Mouse (Mus musculus): Measurements from ENCODE around the gene Zdhhc21. TPM values are rescaled to one million over a fixed set of nuclear protein-coding genes. Genes with fewer than 3 reads are reported as not detected.

Gene Zdhhc21
- total and polyA plus RNA-seq, 2 experiments from 2014 or later = 14.8 to 50.3 TPM

- H3K4me3 ChIP-seq (ENCODE audit: low read depth, low read length) = no peak overlapping the region
- H3K27me3 ChIP-seq (ENCODE audit: insufficient read depth, low read length) = no peaks in the 10 kb centered on the region
- no peaks in the 10 kb centered on the region for H3K36me3 ChIP-seq (ENCODE audit: insufficient read depth, low read length)
- DNase-seq (ENCODE audit: low spot score) (no peak), ATAC-seq (ENCODE audit: low FRiP score) (no peak)
- H3K4me2 ChIP-seq (ENCODE audit: low read depth, low read length, poor library complexity, severe bottlenecking) = no peak overlapping the region
- H3K27ac ChIP-seq (ENCODE audit: low read depth, low read length) = no peak overlapping the region
- H3K9me3 ChIP-seq (ENCODE audit: low read length) = no peaks in the 10 kb centered on the region
- TF ChIP-seq CTCF (IDR thresholded peaks at IDR 0.05) = no peak
- no peaks in the 10 kb centered on the region for H3K4me1 ChIP-seq (ENCODE audit: insufficient read depth, low read length)
- H3K9ac ChIP-seq (replicated peaks; ENCODE audit: low read length, poor library complexity, severe bottlenecking) = no peak overlapping the region
- WGBS = 75% methylated on average over 5 of the region's 5 CpGs
These were observed 66.7 kb downstream of the Zdhhc21 start for GRCm38 (mm10) chr4:82792906-82793580.

- H3K36me3 ChIP-seq (ENCODE audit: insufficient read depth, low read length) = no peaks in the 10 kb centered on the region
- ATAC-seq (ENCODE audit: low FRiP score) (no peak), DNase-seq (ENCODE audit: low spot score) (peak; percentile 40)
- no peak for TF ChIP-seq CTCF (IDR thresholded peaks at IDR 0.05)
- no peak overlapping the region for H3K9ac ChIP-seq (replicated peaks; ENCODE audit: low read length, poor library complexity, severe bottlenecking)
- no peaks in the 10 kb centered on the region for H3K27me3 ChIP-seq (ENCODE audit: insufficient read depth, low read length)
- no peak overlapping the region for H3K4me3 ChIP-seq (ENCODE audit: low read depth, low read length)
- H3K4me2 ChIP-seq (ENCODE audit: low read depth, low read length, poor library complexity, severe bottlenecking) = no peak overlapping the region
- no peak overlapping the region for H3K27ac ChIP-seq (ENCODE audit: low read depth, low read length)
- H3K9me3 ChIP-seq (ENCODE audit: low read length) = no peaks in the 10 kb centered on the region
- no peaks in the 10 kb centered on the region for H3K4me1 ChIP-seq (ENCODE audit: insufficient read depth, low read length)
- 73% methylated on average over 11 of the region's 11 CpGs for WGBS
These were observed 94.1 kb downstream of the Zdhhc21 start for GRCm38 (mm10) chr4:82765513-82766216.

- Histone ChIP-seq H3K9ac (replicated peaks; ENCODE audit: low read length, poor library complexity, severe bottlenecking) (no peak overlapping the region), H3K4me1 (ENCODE audit: insufficient read depth, low read length) (no peaks in the 10 kb centered on the region), H3K4me2 (ENCODE audit: low read depth, low read length, poor library complexity, severe bottlenecking) (no peak overlapping the region), H3K27ac (ENCODE audit: low read depth, low read length) (no peak overlapping the region), H3K27me3 (ENCODE audit: insufficient read depth, low read length) (no peaks in the 10 kb centered on the region), H3K9me3 (ENCODE audit: low read length) (no peaks in the 10 kb centered on the region), H3K36me3 (ENCODE audit: insufficient read depth, low read length) (no peaks in the 10 kb centered on the region), H3K4me3 (ENCODE audit: low read depth, low read length) (no peak overlapping the region)
- 40% methylated on average over 5 of the region's 5 CpGs for WGBS
- no peak for ATAC-seq (ENCODE audit: low FRiP score)
- TF ChIP-seq CTCF (IDR thresholded peaks at IDR 0.05) = no peak
- no peak for DNase-seq (ENCODE audit: low spot score)
These were observed 96.2 kb downstream of the Zdhhc21 start for GRCm38 (mm10) chr4:82763586-82763985.

GRCm38 (mm10) chr4:82762430-82763119, 97.2 kb downstream of the Zdhhc21 start:
- DNase-seq (ENCODE audit: low spot score) (peak; percentile 59), ATAC-seq (ENCODE audit: low FRiP score) (no peak)
- H3K4me1 ChIP-seq (ENCODE audit: insufficient read depth, low read length) = no peaks in the 10 kb centered on the region
- no peaks in the 10 kb centered on the region for H3K27me3 ChIP-seq (ENCODE audit: insufficient read depth, low read length)
- no peak overlapping the region for H3K9ac ChIP-seq (replicated peaks; ENCODE audit: low read length, poor library complexity, severe bottlenecking)
- H3K9me3 ChIP-seq (ENCODE audit: low read length) = no peaks in the 10 kb centered on the region
- H3K4me2 ChIP-seq (ENCODE audit: low read depth, low read length, poor library complexity, severe bottlenecking) = 0 out of 2 replicates have a peak overlapping the region, but pooled peaks have one; percentile 9
- H3K27ac ChIP-seq (ENCODE audit: low read depth, low read length) = no peak overlapping the region
- no peaks in the 10 kb centered on the region for H3K36me3 ChIP-seq (ENCODE audit: insufficient read depth, low read length)
- no peak for TF ChIP-seq CTCF (IDR thresholded peaks at IDR 0.05)
- H3K4me3 ChIP-seq (ENCODE audit: low read depth, low read length) = no peak overlapping the region
- WGBS = 6% methylated on average over 10 of the region's 10 CpGs

GRCm38 (mm10) chr4:82756295-82756626, 103.5 kb downstream of the Zdhhc21 start:
- ATAC-seq (ENCODE audit: low FRiP score) = no peak
- H3K4me1 ChIP-seq (ENCODE audit: insufficient read depth, low read length) = no peaks in the 10 kb centered on the region
- no peak overlapping the region for H3K27ac ChIP-seq (ENCODE audit: low read depth, low read length)
- H3K9me3 ChIP-seq (ENCODE audit: low read length) = no peaks in the 10 kb centered on the region
- no peak overlapping the region for H3K4me3 ChIP-seq (ENCODE audit: low read depth, low read length)
- no peak for DNase-seq (ENCODE audit: low spot score)
- no peak overlapping the region for H3K9ac ChIP-seq (replicated peaks; ENCODE audit: low read length, poor library complexity, severe bottlenecking)
- H3K36me3 ChIP-seq (ENCODE audit: insufficient read depth, low read length) = no peaks in the 10 kb centered on the region
- H3K27me3 ChIP-seq (ENCODE audit: insufficient read depth, low read length) = no peaks in the 10 kb centered on the region
- 15% methylated on average over 3 of the region's 3 CpGs for WGBS
- H3K4me2 ChIP-seq (ENCODE audit: low read depth, low read length, poor library complexity, severe bottlenecking) = no peak overlapping the region
- no peak for TF ChIP-seq CTCF (IDR thresholded peaks at IDR 0.05)

Data from midbrain, postnatal 0 days (tissue).